Mouse (Mus musculus): Measurements from ENCODE around the gene Tmem19. TPM values are rescaled to one million over a fixed set of nuclear protein-coding genes. Genes with fewer than 3 reads are reported as not detected.
"Not testable (repeated sequence)": the region's sequence is repeated elsewhere in the genome, so short reads cannot be mapped to it uniquely, and the experiment has no call there.

Gene Tmem19
- total RNA-seq, 2 experiments from 2014 or later, result 34.4 to 38.2 TPM

- DNase-seq (ENCODE audit: low spot score in 2 of 2), result no peak
Observed at GRCm38 (mm10) chr10:115349509-115349908, 12.8 kb downstream of the Tmem19 start.

GRCm38 (mm10) chr10:115349029-115349428, 13.3 kb downstream of the Tmem19 start:
- no peak for DNase-seq (ENCODE audit: low spot score in 2 of 2)

GRCm38 (mm10) chr10:115348131-115348530, 14.2 kb downstream of the Tmem19 start:
- DNase-seq (ENCODE audit: low spot score in 2 of 2), result no peak

GRCm38 (mm10) chr10:115346444-115346843, 15.9 kb downstream of the Tmem19 start:
- no peak for DNase-seq (ENCODE audit: low spot score in 2 of 2)

- DNase-seq (ENCODE audit: low spot score in 2 of 2), result no peak
Observed at GRCm38 (mm10) chr10:115342771-115343425, 19.4 kb downstream of the Tmem19 start.

- DNase-seq (ENCODE audit: low spot score in 2 of 2), result no peak
Observed at GRCm38 (mm10) chr10:115339820-115340328, 22.4 kb downstream of the Tmem19 start.

- no peak for DNase-seq (ENCODE audit: low spot score in 2 of 2)
Observed at GRCm38 (mm10) chr10:115336901-115337300, 25.4 kb downstream of the Tmem19 start.

- no peak for DNase-seq (ENCODE audit: low spot score in 2 of 2)
Observed at GRCm38 (mm10) chr10:115333528-115333927, 28.8 kb downstream of the Tmem19 start.

GRCm38 (mm10) chr10:115332997-115333396, 29.3 kb downstream of the Tmem19 start:
- DNase-seq (ENCODE audit: low spot score in 2 of 2), result no peak

GRCm38 (mm10) chr10:115332420-115332952, 29.8 kb downstream of the Tmem19 start:
- DNase-seq (ENCODE audit: low spot score in 2 of 2), result no peak

GRCm38 (mm10) chr10:115329010-115329530, 33.2 kb downstream of the Tmem19 start:
- no peak for DNase-seq (ENCODE audit: low spot score in 2 of 2)

- no peak for DNase-seq (ENCODE audit: low spot score in 2 of 2)
Observed at GRCm38 (mm10) chr10:115328514-115328913, 33.8 kb downstream of the Tmem19 start.

- DNase-seq (ENCODE audit: low spot score in 2 of 2), result peak; percentile 77 to 78
Observed at GRCm38 (mm10) chr10:115323295-115323694, 39.0 kb downstream of the Tmem19 start.

GRCm38 (mm10) chr10:115321317-115322035, 40.8 kb downstream of the Tmem19 start:
- no peak for DNase-seq (ENCODE audit: low spot score in 2 of 2)

GRCm38 (mm10) chr10:115318388-115318787, 43.9 kb downstream of the Tmem19 start:
- not testable (repeated sequence) for DNase-seq (ENCODE audit: low spot score in 2 of 2)

- no peak for DNase-seq (ENCODE audit: low spot score in 2 of 2)
Observed at GRCm38 (mm10) chr10:115316313-115316712, 46.0 kb downstream of the Tmem19 start.

- peak; percentile 97 to 99 for DNase-seq (ENCODE audit: low spot score in 2 of 2)
Observed at GRCm38 (mm10) chr10:115315473-115316171, 46.7 kb downstream of the Tmem19 start, which contains the start of gene Rab21. TSS of gene Rab21 (minus strand) at chr10:115315594.

- no peak for DNase-seq (ENCODE audit: low spot score in 2 of 2)
Observed at GRCm38 (mm10) chr10:115314582-115315452, 47.5 kb downstream of the Tmem19 start.

GRCm38 (mm10) chr10:115314287-115314581, 48.1 kb downstream of the Tmem19 start:
- no peak for DNase-seq (ENCODE audit: low spot score in 2 of 2)

- DNase-seq (ENCODE audit: low spot score in 2 of 2), result no peak
Observed at GRCm38 (mm10) chr10:115313641-115314286, 48.5 kb downstream of the Tmem19 start.

Data from left cerebral cortex, adult 18-20 months (tissue).